Mouse (Mus musculus): ENCODE measurements at regions not wholly inside any gene's neighbourhood (a gene's known extent, or its start where the extent isn't known, plus 50 kb on each side); places are given as distances from the start of the nearest gene placed in this dataset.

GRCm38 (mm10) chr2:139322509-139322908 is 171.2 kb upstream of the Sptlc3 start:
- TF ChIP-seq POLR2A (IDR thresholded peaks at IDR 0.05; ENCODE audit: control insufficient read depth in 1 of 2, insufficient read depth in 1 of 2, low read depth in 1 of 2, low read length in 2 of 2, poor library complexity in 1 of 2) (no peak), ELF1 (IDR thresholded peaks at IDR 0.05; ENCODE audit: low read depth, low read length) (no peak), MYB (IDR thresholded peaks at IDR 0.05; ENCODE audit: low read depth, low read length) (no peak), JUND (IDR thresholded peaks at IDR 0.05; ENCODE audit: low read depth, low read length) (no peak), E2F4 (IDR thresholded peaks at IDR 0.05; ENCODE audit: borderline replicate concordance, low read depth, low read length) (no peak), CTCF (IDR thresholded peaks at IDR 0.05 in 2 of 3, conservative IDR thresholded peaks at IDR 0.05 in 1 of 3; ENCODE audit: control insufficient read depth in 1 of 3, insufficient read depth in 1 of 3, low read depth in 2 of 3, low read length in 3 of 3, poor library complexity in 1 of 3, severe bottlenecking in 1 of 3) (no peak), MYC (IDR thresholded peaks at IDR 0.05; ENCODE audit: low read depth, low read length) (no peak), UBTF (IDR thresholded peaks at IDR 0.05; ENCODE audit: borderline replicate concordance, insufficient read depth, low read depth, low read length) (no peak), HCFC1 (IDR thresholded peaks at IDR 0.05; ENCODE audit: low read depth, low read length) (no peak), RAD21 (IDR thresholded peaks at IDR 0.05; ENCODE audit: low read depth, low read length) (no peak), NRF1 (IDR thresholded peaks at IDR 0.05; ENCODE audit: insufficient read depth, low read depth, low read length, poor library complexity, severe bottlenecking) (no peak), NELFE (IDR thresholded peaks at IDR 0.05; ENCODE audit: low read depth, low read length) (no peak)
